Mouse (Mus musculus) CH12.LX (cell line): Measurements from ENCODE around the gene Nrf1. TPM values are rescaled to one million over a fixed set of nuclear protein-coding genes. Genes with fewer than 3 reads are reported as not detected.

Experiments used
- DNase-seq: peaks from one replicate; pipeline ENCODE4 v3.0.0-alpha.2; 2013; ENCODE audit errors: extremely low read depth
- H3K27ac ChIP-seq: 2 replicates; pipeline ENCODE4 v1.5.1; 2012; ENCODE audit warnings: low read depth, mild to moderate bottlenecking, control low read depth, moderate library complexity; ENCODE audit not compliant: insufficient read depth
- H3K27me3 ChIP-seq: replicated peaks from 2 replicates; pipeline ENCODE3; 2012; ENCODE audit warnings: inconsistent platforms
- H3K36me3 ChIP-seq, 2 experiments: replicated peaks in 1 of 2; 2 replicates each; pipeline versions ENCODE3 to v1.6.1; 2012; ENCODE audit warnings: inconsistent platforms in 1 of 2, low read length in 1 of 2, mild to moderate bottlenecking in 1 of 2, mixed read lengths in 1 of 2, moderate library complexity in 1 of 2; ENCODE audit not compliant: control insufficient read depth in 1 of 2, insufficient read depth in 1 of 2
- H3K4me1 ChIP-seq, 2 experiments: 2 replicates each; pipeline ENCODE4 v1.6.1; 2012; ENCODE audit warnings: inconsistent platforms in 1 of 2, moderate library complexity in 1 of 2; ENCODE audit not compliant: insufficient read depth in 2 of 2, control insufficient read depth in 1 of 2
- H3K4me2 ChIP-seq: 2 replicates; pipeline ENCODE4 v1.6.1; 2012; ENCODE audit warnings: low read depth, mild to moderate bottlenecking, control low read depth; ENCODE audit not compliant: poor library complexity, insufficient read depth, severe bottlenecking
- H3K4me3 ChIP-seq, 3 experiments: fragments of 150-350 bp in 1 of 3; sonication (generic) in 1 of 3; replicated peaks in 1 of 3; 2 replicates each; pipeline versions ENCODE3 to v1.5.1; 2011 to 2012; ENCODE audit warnings: low read depth in 2 of 3, low read length in 2 of 3, mild to moderate bottlenecking in 2 of 3, moderate library complexity in 2 of 3, control low read depth in 1 of 3, improper control_type of control experiment in 1 of 3, inconsistent platforms in 1 of 3, mixed read lengths in 1 of 3; ENCODE audit not compliant: poor library complexity in 1 of 3
- H3K79me2 ChIP-seq: replicated peaks from 2 replicates; pipeline ENCODE4 v1.6.1; 2012; ENCODE audit warnings: mild to moderate bottlenecking, moderate library complexity; ENCODE audit not compliant: control insufficient read depth, poor library complexity, insufficient read depth, severe bottlenecking; ENCODE audit errors: extremely low read depth
- H3K9ac ChIP-seq: 2 replicates; pipeline ENCODE4 v1.6.1; 2012; ENCODE audit warnings: low read depth, mild to moderate bottlenecking, control low read depth, moderate library complexity; ENCODE audit not compliant: insufficient read depth
- H3K9me3 ChIP-seq: replicated peaks from 2 replicates; pipeline ENCODE3; 2012; ENCODE audit warnings: low read length, inconsistent platforms, mixed read lengths
- CHD1 ChIP-seq: IDR thresholded peaks from 2 replicates; pipeline ENCODE4 v1.6.1; 2012; ENCODE audit warnings: low read depth, low read length, improper control_type of control experiment, inconsistent platforms
- CHD2 ChIP-seq: IDR thresholded peaks from 2 replicates; pipeline ENCODE4 v1.6.1; 2011; ENCODE audit warnings: low read length, improper control_type of control experiment
- CTCF ChIP-seq, 2 experiments: IDR thresholded peaks in 1 of 2; conservative IDR thresholded peaks in 1 of 2; 2 replicates each; pipeline ENCODE4 v1.5.1; 2011 to 2012; ENCODE audit warnings: low read depth in 2 of 2, low read length in 2 of 2, improper control_type of control experiment in 1 of 2, inconsistent platforms in 1 of 2, mild to moderate bottlenecking in 1 of 2, moderate library complexity in 1 of 2
- E2F4 ChIP-seq: IDR thresholded peaks from 2 replicates; pipeline ENCODE4 v1.6.1; 2011; ENCODE audit warnings: low read depth, low read length, improper control_type of control experiment; ENCODE audit not compliant: insufficient replicate concordance
- ELF1 ChIP-seq: IDR thresholded peaks from 2 replicates; pipeline ENCODE4 v1.6.1; 2014; ENCODE audit warnings: low read depth, mild to moderate bottlenecking, inconsistent platforms, low read length, improper control_type of control experiment
- EP300 ChIP-seq: IDR thresholded peaks from 2 replicates; pipeline ENCODE4 v1.6.1; 2011; ENCODE audit warnings: low read length, improper control_type of control experiment
- ETS1 ChIP-seq: conservative IDR thresholded peaks from 2 replicates; pipeline ENCODE4 v1.6.1; 2012; ENCODE audit warnings: low read depth, mild to moderate bottlenecking, inconsistent platforms, low read length, improper control_type of control experiment, moderate library complexity
- GABPA ChIP-seq: IDR thresholded peaks from 2 replicates; pipeline ENCODE4 v1.6.1; 2012; ENCODE audit warnings: low read depth, low read length, improper control_type of control experiment, inconsistent platforms; ENCODE audit not compliant: insufficient replicate concordance
- HCFC1 ChIP-seq: IDR thresholded peaks from 2 replicates; pipeline ENCODE4 v1.6.1; 2012; ENCODE audit warnings: low read depth, mild to moderate bottlenecking, inconsistent platforms, low read length, improper control_type of control experiment
- IRF4 ChIP-seq: IDR thresholded peaks from 2 replicates; pipeline ENCODE4 v1.6.1; 2014; ENCODE audit warnings: low read depth, mild to moderate bottlenecking, inconsistent platforms, low read length, improper control_type of control experiment
- JUN ChIP-seq: IDR thresholded peaks from 2 replicates; pipeline ENCODE4 v1.6.1; 2011; ENCODE audit warnings: low read depth, mild to moderate bottlenecking, low read length, improper control_type of control experiment, moderate library complexity; ENCODE audit not compliant: insufficient read depth
- JUND ChIP-seq: conservative IDR thresholded peaks from 2 replicates; pipeline ENCODE4 v1.6.1; 2011; ENCODE audit warnings: low read depth, low read length, improper control_type of control experiment
- KAT2A ChIP-seq: IDR thresholded peaks from 2 replicates; pipeline ENCODE4 v1.6.1; 2012; ENCODE audit warnings: low read length, improper control_type of control experiment, inconsistent platforms; ENCODE audit not compliant: insufficient replicate concordance
- MAFK ChIP-seq: IDR thresholded peaks from 2 replicates; pipeline ENCODE4 v1.6.1; 2011; ENCODE audit warnings: low read length, improper control_type of control experiment; ENCODE audit not compliant: insufficient replicate concordance
- MAX ChIP-seq: IDR thresholded peaks from 2 replicates; pipeline ENCODE4 v1.6.1; 2011; ENCODE audit warnings: low read length, improper control_type of control experiment
- MXI1 ChIP-seq: IDR thresholded peaks from 2 replicates; pipeline ENCODE4 v1.6.1; 2011; ENCODE audit warnings: mild to moderate bottlenecking, low read depth, low read length, improper control_type of control experiment
- MYC ChIP-seq: IDR thresholded peaks from 2 replicates; pipeline ENCODE4 v1.6.1; 2011; ENCODE audit warnings: low read depth, mild to moderate bottlenecking, improper control_type of control experiment, low read length
- NELFE ChIP-seq: IDR thresholded peaks from 2 replicates; pipeline ENCODE4 v1.6.1; 2011; ENCODE audit warnings: low read depth, low read length, improper control_type of control experiment
- PAX5 ChIP-seq: IDR thresholded peaks from 2 replicates; pipeline ENCODE4 v1.6.1; 2012; ENCODE audit warnings: low read length, inconsistent platforms, mixed read lengths
- POLR2AphosphoS2 ChIP-seq: IDR thresholded peaks from 2 replicates; pipeline ENCODE4 v1.6.1; 2011; ENCODE audit warnings: low read depth, low read length, improper control_type of control experiment
- RCOR1 ChIP-seq: conservative IDR thresholded peaks from 2 replicates; pipeline ENCODE4 v1.6.1; 2012; ENCODE audit warnings: low read depth, mild to moderate bottlenecking, inconsistent platforms, low read length, improper control_type of control experiment
- SIN3A ChIP-seq: IDR thresholded peaks from 2 replicates; pipeline ENCODE4 v1.6.1; 2012; ENCODE audit warnings: low read length, improper control_type of control experiment, inconsistent platforms
- SMC3 ChIP-seq: IDR thresholded peaks from 2 replicates; pipeline ENCODE4 v1.6.1; 2011; ENCODE audit warnings: low read depth, low read length, improper control_type of control experiment
- TCF12 ChIP-seq: IDR thresholded peaks from 2 replicates; pipeline ENCODE4 v1.6.1; 2014; ENCODE audit warnings: low read depth, mild to moderate bottlenecking, inconsistent platforms, low read length, improper control_type of control experiment
- UBTF ChIP-seq: IDR thresholded peaks from 2 replicates; pipeline ENCODE4 v1.6.1; 2012; ENCODE audit warnings: low read depth, mild to moderate bottlenecking, inconsistent platforms, low read length, improper control_type of control experiment, moderate library complexity
- USF1 ChIP-seq: IDR thresholded peaks from 2 replicates; pipeline ENCODE4 v1.6.1; 2014; ENCODE audit warnings: low read depth, mild to moderate bottlenecking, inconsistent platforms, low read length, improper control_type of control experiment
- USF2 ChIP-seq: conservative IDR thresholded peaks from 2 replicates; pipeline ENCODE4 v1.6.1; 2011; ENCODE audit warnings: low read depth, low read length, improper control_type of control experiment
- ZKSCAN1 ChIP-seq: IDR thresholded peaks from 2 replicates; pipeline ENCODE4 v1.6.1; 2012; ENCODE audit warnings: low read depth, inconsistent platforms, low read length, improper control_type of control experiment, borderline replicate concordance
- ZNF384 ChIP-seq: IDR thresholded peaks from 2 replicates; pipeline ENCODE4 v1.6.1; 2012; ENCODE audit warnings: low read depth, low read length, improper control_type of control experiment, inconsistent platforms
- dilution Hi-C: fragments of 300-500 bp; cut with MboI; formaldehyde crosslinking; loops from 2 replicates; pipeline ENCODE4 v1.14.3; 2020; ENCODE audit warnings: low sequenced_read_pairs; ENCODE audit not compliant: extremely low pct_unique_long_range_greater_than_20kb, extremely low pct_ligation_motif_present
- in situ Hi-C: fragments of 300-500 bp; cut with MboI; formaldehyde crosslinking; loops from 3 replicates; pipeline ENCODE4 v1.14.3; 2019; ENCODE audit warnings: low sequenced_read_pairs, low pct_ligation_motif_present, low pct_unique_long_range_greater_than_20kb, mixed read lengths
- polyA plus RNA-seq: library from polyadenylated mRNA; unstranded; fragments of >175 nt; gene quantifications from 2 replicates; pipeline ENCODE4 v1.2.1, GENCODE M21; 2012; ENCODE audit warnings: low read depth; ENCODE audit not compliant: insufficient read length
- total RNA-seq, 2 experiments: library from RNA; depleted of rRNA; stranded (reverse); fragments of 300-350 nt in 1 of 2; fragments of >200 nt in 1 of 2; gene quantifications; 2 replicates each; pipeline ENCODE4 v1.2.3; 2012 to 2014

Gene Nrf1
- total and polyA plus RNA-seq, 3 experiments: 43.6 to 74.6 (median 51.3) TPM

- TF ChIP-seq ETS1 (peak; percentile 79), PAX5 (no peak), UBTF (no peak), E2F4 (no peak), GABPA (no peak), SMC3 (no peak), TCF12 (peak; percentile 72), MAX (no peak)
Observed at GRCm38 (mm10) chr6:30160408-30160807, 112.6 kb downstream of the Nrf1 start (continued).

GRCm38 (mm10) chr6:30161618-30162017 lies 113.8 kb downstream of the Nrf1 start:
- peak overlapping the region in 1 of 3 experiments; percentile 22 for H3K4me3 ChIP-seq
- H3K27ac ChIP-seq: peak overlapping the region; percentile 88
- H3K79me2 ChIP-seq: no peaks in the 10 kb centered on the region
- in situ Hi-C loops (no loop called here), dilution Hi-C loops (no loop called here)
- peak; percentile 26 for DNase-seq
- H3K36me3 ChIP-seq: peaks cover 3 to 28% of the 10 kb centered on the region in 2 experiments
- no peaks in the 10 kb centered on the region for H3K9me3 ChIP-seq
- TF ChIP-seq ZKSCAN1 (no peak), USF1 (no peak), RCOR1 (no peak), PAX5 (no peak)
- no peaks in the 10 kb centered on the region for H3K27me3 ChIP-seq
- H3K4me1 ChIP-seq: peaks cover 31 to 79% of the 10 kb centered on the region in 2 experiments
- H3K4me2 ChIP-seq: no peak overlapping the region; the same call in 1 of the 2 replicates
- no peak overlapping the region for H3K9ac ChIP-seq

- peaks cover 35 to 79% of the 10 kb centered on the region in 2 experiments for H3K4me1 ChIP-seq
- no peaks in the 10 kb centered on the region for H3K79me2 ChIP-seq
- peak overlapping the region; percentile 24 for H3K9ac ChIP-seq
- dilution Hi-C loops (no loop called here), in situ Hi-C loops (no loop called here)
- H3K27me3 ChIP-seq: no peaks in the 10 kb centered on the region
- no peak overlapping the region for H3K4me3 ChIP-seq
- peak overlapping the region; percentile 88 for H3K27ac ChIP-seq
- DNase-seq: peak; percentile 93
- H3K36me3 ChIP-seq: peaks cover 3 to 29% of the 10 kb centered on the region in 2 experiments
- no peaks in the 10 kb centered on the region for H3K9me3 ChIP-seq
- peak overlapping the region; percentile 42 for H3K4me2 ChIP-seq
- TF ChIP-seq SIN3A (peak; percentile 76; the same call in 1 of the 2 replicates), RCOR1 (no peak), MAFK (no peak; the same call in 1 of the 2 replicates), PAX5 (no peak), ETS1 (peak; percentile 93), IRF4 (peak; percentile 91), CTCF (conservative IDR thresholded peaks at IDR 0.05 in 1 of 2, IDR thresholded peaks at IDR 0.05 in 1 of 2; ENCODE audit: low read depth in 2 of 2, low read length in 2 of 2) (no peak), EP300 (peak; percentile 88), POLR2AphosphoS2 (no peak), MXI1 (no peak), USF2 (no peak), CHD2 (peak; percentile 91), NELFE (no peak), JUND (peak; percentile 90), CHD1 (no peak), ELF1 (no peak; the same call in 1 of the 2 replicates), KAT2A (no peak), ZNF384 (peak; percentile 88), E2F4 (no peak), HCFC1 (0 out of 2 replicates have a peak, but pooled peaks have one; percentile 27), GABPA (no peak), MYC (0 out of 2 replicates have a peak, but pooled peaks have one; percentile 70), UBTF (0 out of 2 replicates have a peak, but pooled peaks have one; percentile 13), JUN (peak; percentile 90), TCF12 (peak; percentile 86; the same call in 1 of the 2 replicates)
Observed at GRCm38 (mm10) chr6:30162091-30162490, 114.3 kb downstream of the Nrf1 start.
